Mouse (Mus musculus) embryonic stem cell, embryonic (primary cell): Measurements from ENCODE around the gene Polr3e.
"Not testable (repeated sequence)": the region's sequence is repeated elsewhere in the genome, so short reads cannot be mapped to it uniquely, and the experiment has no call there.

Experiments used
- CTCF ChIA-PET, 4 experiments: fragments of 300-600 bp in 2 of 4; fragments of 350-600 bp in 2 of 4; sonication (Branson Sonifier 250); formaldehyde crosslinking; loops; one replicate each; lab custom pipeline; 2022; ENCODE audit warnings: inconsistent platforms in 2 of 4; lab: Charles Lee
- POLR2A ChIA-PET, 4 experiments: fragments of 300-600 bp in 2 of 4; fragments of 350-600 bp in 2 of 4; sonication (Branson Sonifier 250); formaldehyde crosslinking; loops; one replicate each; lab custom pipeline; 2022; ENCODE audit warnings: antibody characterized with exemption in 4 of 4, inconsistent platforms in 1 of 4; lab: Charles Lee

Polr3e gene

GRCm38 (mm10) chr7:120897054-120897453 lies 20.5 kb upstream of the Polr3e start:
- ChIA-PET CTCF (interaction anchor here in 2 of 4 experiments (0.7 kb wide), 2 partner anchors 80 to 1886 kb away, joined by 7 to 12 read pairs; no protein-coding TSS in a partner anchor), POLR2A (interaction anchor here in 2 of 4 experiments (0.7 to 1.2 kb wide), 2 partner anchors 52 to 383 kb away, joined by 3 read pairs; no protein-coding TSS in a partner anchor)

- POLR2A ChIA-PET, result interaction anchor here in 1 of 4 experiments (1.1 kb wide), 2 partner anchors 9 to 10 kb away, joined by 3 to 4 read pairs; no protein-coding TSS in a partner anchor
- CTCF ChIA-PET, result interaction anchor here in 1 of 4 experiments (0.6 kb wide), 1 partner anchor 58 kb away, joined by 5 read pairs; no protein-coding TSS in a partner anchor
These were observed 19.7 kb upstream of the Polr3e start for GRCm38 (mm10) chr7:120897711-120898335.

GRCm38 (mm10) chr7:120900191-120900590 lies 17.4 kb upstream of the Polr3e start:
- ChIA-PET POLR2A (interaction anchor here in 2 of 4 experiments (0.6 to 3.3 kb wide), 8 partner anchors 10 to 65 kb away, joined by 3 to 23 read pairs (median 4); partner anchors contain the start of genes Eef2k (in 2 of the 2) and Polr3e (in 1 of the 2)), CTCF (interaction anchor here in 2 of 4 experiments (0.8 to 1.2 kb wide), 2 partner anchors 57 to 65 kb away, joined by 3 read pairs; no protein-coding TSS in a partner anchor)

GRCm38 (mm10) chr7:120901701-120902100 lies 15.8 kb upstream of the Polr3e start:
- CTCF ChIA-PET, result interaction anchor here in 1 of 4 experiments (0.6 kb wide), 1 partner anchor 277 kb away, joined by 18 read pairs; no protein-coding TSS in a partner anchor
- POLR2A ChIA-PET, result interaction anchor here in 2 of 4 experiments (1.0 to 3.3 kb wide), 3 partner anchors 37 to 58 kb away, joined by 3 to 23 read pairs (median 7); partner anchors contain the start of gene Eef2k (in 1 of the 2)

DNA sequence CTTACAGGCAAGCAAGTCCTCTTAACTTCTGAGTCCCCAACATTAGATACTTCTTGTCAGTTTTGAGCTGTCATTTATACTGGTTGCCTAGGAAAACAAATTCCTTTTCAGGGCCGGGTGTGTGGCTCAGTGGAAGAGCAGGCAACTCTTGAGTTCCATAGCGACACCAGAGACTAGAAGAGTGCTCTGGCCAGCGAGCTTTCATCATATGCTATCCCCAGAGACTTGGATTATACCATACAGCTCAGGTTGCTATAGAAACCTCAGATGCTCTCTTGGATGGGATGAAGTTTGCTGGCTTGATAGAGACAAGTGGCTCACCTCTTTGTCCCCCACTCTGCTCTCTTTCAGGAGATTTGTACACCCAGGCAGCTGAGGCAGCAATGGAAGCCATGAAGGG lies 14.6 kb upstream of the Polr3e start:
- POLR2A ChIA-PET, result interaction anchor here in 1 of 4 experiments (1.2 kb wide), 1 partner anchor 14 kb away, joined by 4 read pairs; the partner anchor contains the start of gene Polr3e
- CTCF ChIA-PET, result no interaction called here

- CTCF ChIA-PET, POLR2A ChIA-PET: not testable (repeated sequence)
These were observed 7.4 kb upstream of the Polr3e start for GRCm38 (mm10) chr7:120910172-120910571.

- POLR2A ChIA-PET, result interaction anchor here in 1 of 4 experiments (1.4 to 1.6 kb wide), 2 partner anchors 68 to 76 kb away, joined by 3 to 7 read pairs; partner anchors contain the start of gene Eef2k
- CTCF ChIA-PET, result not testable (repeated sequence)
These were observed 6.3 kb upstream of the Polr3e start for GRCm38 (mm10) chr7:120911268-120911667.

GRCm38 (mm10) chr7:120913332-120913731 lies 4.2 kb upstream of the Polr3e start:
- POLR2A ChIA-PET, result no interaction called here
- CTCF ChIA-PET, result no interaction called here

- POLR2A ChIA-PET, result interaction anchor here in 3 of 4 experiments (0.6 to 2.1 kb wide), 21 partner anchors 8 to 255 kb away, joined by 3 to 40 read pairs (median 4); partner anchors contain the start of genes Cdr2 (in 2 of the 3), Eef2k (in 2 of the 3) and Mfsd13b (in 2 of the 3)
- CTCF ChIA-PET, result interaction anchor here in 3 of 4 experiments (0.5 to 3.1 kb wide), 5 partner anchors 11 to 81 kb away, joined by 3 to 36 read pairs (median 7); partner anchors contain the start of gene Eef2k (in 1 of the 3)
These were observed 1.2 kb upstream of the Polr3e start for GRCm38 (mm10) chr7:120916262-120916875.

DNA sequence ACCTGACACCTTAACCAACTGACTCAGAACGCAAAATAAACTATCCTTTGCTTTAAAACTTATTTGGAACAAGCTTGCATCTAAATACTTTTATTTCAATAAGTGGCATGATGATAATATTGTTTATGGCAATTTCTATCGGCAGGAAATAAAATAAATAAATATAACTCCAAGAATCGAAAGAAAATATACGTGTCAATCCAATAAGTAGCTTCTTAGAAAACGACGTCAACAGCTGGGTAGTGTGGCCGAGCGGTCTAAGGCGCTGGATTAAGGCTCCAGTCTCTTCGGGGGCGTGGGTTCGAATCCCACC lies 309 bp upstream of the Polr3e start:
- ChIA-PET POLR2A (interaction anchor here (0.6 to 2.1 kb wide), 35 partner anchors 9 to 980 kb away, joined by 3 to 40 read pairs (median 4); partner anchors contain the start of genes Eef2k (in 3 of the 4), Cdr2 (in 2 of the 4) and Mfsd13b (in 2 of the 4)), CTCF (interaction anchor here (0.6 to 3.1 kb wide), 12 partner anchors 21 to 87 kb away, joined by 3 to 36 read pairs (median 6); partner anchors contain the start of gene Eef2k (in 2 of the 4))

- ChIA-PET CTCF (interaction anchor here in 1 of 4 experiments (3.1 kb wide), 1 partner anchor 83 kb away, joined by 36 read pairs; no protein-coding TSS in a partner anchor), POLR2A (interaction anchor here (0.6 to 8.6 kb wide), 13 partner anchors 9 to 180 kb away, joined by 3 to 52 read pairs (median 4); partner anchors contain the start of genes Cdr2 (in 1 of the 4), Eef2k (in 1 of the 4) and Mfsd13b (in 1 of the 4))
These were observed 1.0 kb downstream of the Polr3e start for GRCm38 (mm10) chr7:120918526-120918962.

GRCm38 (mm10) chr7:120933110-120933509 lies 15.6 kb downstream of the Polr3e start:
- POLR2A ChIA-PET, result interaction anchor here in 3 of 4 experiments (0.5 to 6.8 kb wide), 6 partner anchors 11 to 90 kb away, joined by 3 to 52 read pairs (median 5); partner anchors contain the start of genes Cdr2 (in 2 of the 3), Mfsd13b (in 2 of the 3), Eef2k (in 1 of the 3) and Polr3e (in 1 of the 3)
- CTCF ChIA-PET, result interaction anchor here in 1 of 4 experiments (3.3 kb wide), 1 partner anchor 187 kb away, joined by 19 read pairs; no protein-coding TSS in a partner anchor

DNA sequence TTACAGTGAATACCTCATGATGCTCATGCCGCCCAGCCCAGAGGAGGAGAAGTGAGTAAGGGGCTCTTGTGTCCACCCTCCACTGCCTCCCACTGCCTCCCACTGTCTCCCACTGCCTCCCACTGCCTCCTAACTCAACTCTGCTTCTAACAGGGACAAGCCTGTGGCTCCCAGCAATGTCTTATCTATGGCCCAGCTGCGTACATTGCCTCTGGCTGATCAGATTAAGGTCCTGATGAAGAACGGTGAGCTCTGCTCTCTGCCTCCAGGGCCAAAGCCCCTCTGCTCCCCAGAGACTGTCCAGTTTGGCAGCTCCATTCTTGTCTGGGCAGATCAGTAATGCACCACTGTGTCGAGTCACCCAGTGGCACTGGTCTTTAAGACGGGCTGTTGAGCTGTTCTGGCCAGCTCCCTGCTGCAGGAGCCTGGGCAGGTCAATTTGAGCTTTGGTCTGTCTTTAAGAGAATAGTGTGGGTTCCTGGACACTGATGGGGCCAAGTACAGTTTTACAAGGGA lies 16.2 kb downstream of the Polr3e start:
- CTCF ChIA-PET, result interaction anchor here in 2 of 4 experiments (0.6 to 3.3 kb wide), 4 partner anchors 9 to 186 kb away, joined by 3 to 19 read pairs (median 7); no protein-coding TSS in a partner anchor
- POLR2A ChIA-PET, result interaction anchor here in 2 of 4 experiments (1.4 to 6.8 kb wide), 3 partner anchors 11 to 49 kb away, joined by 5 to 52 read pairs (median 30); partner anchors contain the start of genes Cdr2 (in 1 of the 2) and Mfsd13b (in 1 of the 2)

GRCm38 (mm10) chr7:120934716-120935115 lies 17.2 kb downstream of the Polr3e start:
- CTCF ChIA-PET, result interaction anchor here (0.6 to 3.3 kb wide), 19 partner anchors 8 to 707 kb away, joined by 3 to 19 read pairs (median 4); no protein-coding TSS in a partner anchor
- POLR2A ChIA-PET, result interaction anchor here in 2 of 4 experiments (0.6 to 6.8 kb wide), 6 partner anchors 9 to 150 kb away, joined by 3 to 52 read pairs (median 4); partner anchors contain the start of genes Cdr2 (in 1 of the 2) and Mfsd13b (in 1 of the 2)

DNA sequence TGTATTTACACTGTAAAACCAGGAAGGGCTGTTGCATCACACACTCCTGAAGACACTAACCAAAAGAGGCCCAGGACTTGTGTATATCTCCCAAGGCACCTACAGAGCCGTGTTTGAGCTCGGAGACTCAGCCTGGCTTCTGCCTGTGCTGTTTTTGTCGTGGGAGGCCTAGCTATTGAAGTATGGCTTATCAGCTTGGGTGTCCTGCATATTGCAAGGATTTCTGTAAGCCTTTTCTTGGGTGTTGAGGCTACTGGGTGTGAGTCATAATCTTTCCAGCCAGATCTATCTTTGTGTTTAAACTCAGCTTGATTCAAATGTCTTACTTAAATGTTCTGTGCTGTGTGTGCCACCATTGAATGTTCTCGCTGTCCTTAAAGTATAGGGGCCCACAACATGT lies 19.0 kb downstream of the Polr3e start:
- CTCF ChIA-PET, result interaction anchor here in 2 of 4 experiments (0.6 to 3.3 kb wide), 2 partner anchors 183 to 636 kb away, joined by 3 to 19 read pairs; no protein-coding TSS in a partner anchor
- POLR2A ChIA-PET, result interaction anchor here in 2 of 4 experiments (1.0 to 1.9 kb wide), 2 partner anchors 15 to 19 kb away, joined by 4 read pairs; partner anchors contain the start of gene Polr3e (in 1 of the 2)

GRCm38 (mm10) chr7:120938206-120938605 lies 20.7 kb downstream of the Polr3e start:
- POLR2A ChIA-PET, result interaction anchor here in 2 of 4 experiments (0.5 to 1.1 kb wide), 3 partner anchors 44 to 94 kb away, joined by 3 to 4 read pairs (median 3); partner anchors contain the start of genes Cdr2 (in 1 of the 2) and Mfsd13b (in 1 of the 2)
- CTCF ChIA-PET, result interaction anchor here in 1 of 4 experiments (0.9 kb wide), 1 partner anchor 21 kb away, joined by 4 read pairs; the partner anchor contains the start of gene Polr3e

DNA sequence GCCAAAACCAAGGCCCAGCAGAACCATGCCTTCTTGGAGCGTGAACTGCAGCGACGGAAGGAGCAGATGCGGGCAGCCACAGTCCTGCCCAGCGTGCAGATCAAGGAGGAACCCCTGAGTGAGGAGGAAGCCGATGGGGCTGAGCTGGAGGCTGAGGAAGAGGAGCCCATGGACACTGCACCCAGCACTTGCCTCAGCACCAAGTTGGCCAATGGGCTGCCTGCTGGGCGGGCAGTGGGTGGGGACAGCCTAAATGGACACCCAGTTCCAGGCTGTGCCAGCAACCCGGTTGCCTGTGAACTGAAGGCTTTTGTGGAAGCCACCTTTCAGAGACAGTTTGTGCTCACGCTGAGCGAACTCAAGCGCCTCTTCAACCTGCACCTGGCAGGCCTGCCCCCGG lies 22.8 kb downstream of the Polr3e start:
- ChIA-PET CTCF (interaction anchor here in 2 of 4 experiments (0.5 to 0.6 kb wide), 2 partner anchors 21 to 76 kb away, joined by 3 to 10 read pairs; no protein-coding TSS in a partner anchor), POLR2A (interaction anchor here in 2 of 4 experiments (1.0 to 1.7 kb wide), 6 partner anchors 8 to 96 kb away, joined by 3 to 4 read pairs (median 4); partner anchors contain the start of gene Polr3e (in 1 of the 2))
